Comparison of ENCODE assay signal across 9 mouse cellular contexts in the genomic region with DNA sequence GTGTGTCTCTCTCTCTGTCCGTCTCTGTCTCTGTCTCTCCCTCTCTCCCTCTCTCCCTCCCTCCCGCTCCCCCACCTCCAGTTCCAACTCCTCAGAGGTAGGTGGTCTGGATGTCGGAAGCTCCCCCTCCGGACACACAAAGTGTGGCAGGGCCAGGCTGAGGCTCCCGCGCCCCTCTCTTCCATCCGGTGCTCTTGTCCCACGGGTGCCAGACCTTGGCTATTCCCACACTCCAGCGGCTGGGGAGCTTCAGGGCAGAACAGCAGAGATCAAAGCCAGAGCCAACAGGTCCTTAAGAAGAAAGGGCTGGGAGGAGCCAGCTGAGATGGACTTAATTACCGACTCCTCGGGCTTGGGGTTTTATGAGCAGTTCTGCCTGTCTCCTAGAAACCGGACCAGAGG.
DNase-seq lines count a peak whose midpoint lies in the region; ATAC-seq and TF ChIP-seq lines count a peak whose summit lies in the region.
"Had no signal": no experiment of that assay in that cellular context is flagged by ENCODE, and none has a peak within 500 bp of the region (broad histone marks: within the 10 kb centered on the region; RNA-seq: fewer than 3 reads in every experiment).

No protein-coding gene starts in this region.

- 11% methylated on average over 12 of the region's 12 CpGs for WGBS in heart, postnatal 0 days
- WGBS in liver, embryonic 14.5 days (ENCODE audit: insufficient replicate concordance): 8% methylated on average over 12 of the region's 12 CpGs
- WGBS in neural tube, embryonic 12.5 days: 0% methylated on average over 12 of the region's 12 CpGs

- ATAC-seq in heart, postnatal 0 days (ENCODE audit: insufficient read depth, low read depth): peak; percentile 52
- ATAC-seq in liver, embryonic 14.5 days (ENCODE audit: insufficient read depth): no peak; the same call in 1 of the 2 replicates
- ATAC-seq in neural tube, embryonic 12.5 days (ENCODE audit: low FRiP score, low read depth): peak; percentile 57
- ATAC-seq in CD4-positive, CD25-positive, alpha-beta regulatory T cell, adult 4 months: no peak

- H3K9me3 ChIP-seq in heart, postnatal 0 days (replicated peaks; ENCODE audit: control insufficient read depth, low read length): no peaks in the 10 kb centered on the region
- H3K9me3 ChIP-seq in liver, embryonic 14.5 days (ENCODE audit: control insufficient read depth, low read length): no peaks in the 10 kb centered on the region
- no peaks in the 10 kb centered on the region for H3K9me3 ChIP-seq in neural tube, embryonic 12.5 days

- no peak for TF ChIP-seq CTCF in heart, postnatal 0 days (IDR thresholded peaks at IDR 0.05; ENCODE audit: low read depth)
- no peak for TF ChIP-seq CTCF in liver, embryonic 14.5 days (IDR thresholded peaks at IDR 0.05; ENCODE audit: low read depth)

- peak overlapping the region; percentile 28 for H3K4me3 ChIP-seq in heart, postnatal 0 days (ENCODE audit: low read depth, low read length)
- H3K4me3 ChIP-seq in liver, embryonic 14.5 days (ENCODE audit: insufficient read depth in 1 of 2, low read depth in 2 of 2, low read length in 2 of 2): peak overlapping the region in 1 of 2 experiments; percentile 7; a peak in 1 of 4 replicates
- peak overlapping the region; percentile 21; the same call in 1 of the 2 replicates for H3K4me3 ChIP-seq in neural tube, embryonic 12.5 days

- TF ChIP-seq EP300 in heart, postnatal 0 days (IDR thresholded peaks at IDR 0.05; ENCODE audit: low read depth): no peak
- no peak for TF ChIP-seq EP300 in liver, embryonic 14.5 days (IDR thresholded peaks at IDR 0.05; ENCODE audit: low read depth)

- H3K36me3 ChIP-seq in heart, postnatal 0 days (replicated peaks; ENCODE audit: control insufficient read depth, insufficient read depth, low read length): no peaks in the 10 kb centered on the region
- no peaks in the 10 kb centered on the region for H3K36me3 ChIP-seq in liver, embryonic 14.5 days (replicated peaks; ENCODE audit: control insufficient read depth, insufficient read depth, low read depth)
- no peaks in the 10 kb centered on the region for H3K36me3 ChIP-seq in neural tube, embryonic 12.5 days

- H3K27ac ChIP-seq in heart, postnatal 0 days (ENCODE audit: low read depth): peak overlapping the region; percentile 66
- no peak overlapping the region for H3K27ac ChIP-seq in liver, embryonic 14.5 days
- 0 out of 2 replicates have a peak overlapping the region, but pooled peaks have one; percentile 17 for H3K27ac ChIP-seq in neural tube, embryonic 12.5 days

- peak; percentile 16 for DNase-seq in kidney, adult 18-20 months
- DNase-seq in kidney, adult 8-10 months: no peak
- peak; percentile 78 for DNase-seq in embryo, embryonic 9.5 days (ENCODE audit: extremely low spot score)
- DNase-seq in heart, postnatal 0 days (ENCODE audit: low spot score): peak; percentile 31
- no peak for DNase-seq in liver, embryonic 14.5 days (ENCODE audit: low read depth in 3 of 3, low spot score in 3 of 3)
- DNase-seq in layer of hippocampus, adult 8-10 months (ENCODE audit: low spot score in 2 of 2): no peak

- H3K4me1 ChIP-seq in heart, postnatal 0 days (ENCODE audit: control insufficient read depth, insufficient read depth): 0 out of 2 replicates have a peak, but pooled peaks cover 4% of the 10 kb centered on the region
- H3K4me1 ChIP-seq in liver, embryonic 14.5 days (replicated peaks; ENCODE audit: control insufficient read depth in 2 of 2, insufficient read depth in 2 of 2, low read length in 1 of 2): peaks cover 6 to 8% of the 10 kb centered on the region in 2 experiments
- peaks cover 19% of the 10 kb centered on the region for H3K4me1 ChIP-seq in neural tube, embryonic 12.5 days

- peak overlapping the region; percentile 54 for H3K9ac ChIP-seq in heart, postnatal 0 days (replicated peaks; ENCODE audit: low read depth, low read length)
- peak overlapping the region; percentile 1; the same call in 1 of the 2 replicates for H3K9ac ChIP-seq in liver, embryonic 14.5 days (replicated peaks)
- H3K9ac ChIP-seq in neural tube, embryonic 12.5 days: peak overlapping the region; percentile 30; the same call in 1 of the 2 replicates

- peaks cover 23% of the 10 kb centered on the region for H3K27me3 ChIP-seq in heart, postnatal 0 days (ENCODE audit: control insufficient read depth, insufficient read depth, low read length)
- peaks cover 32% of the 10 kb centered on the region for H3K27me3 ChIP-seq in liver, embryonic 14.5 days (ENCODE audit: control insufficient read depth, insufficient read depth, low read length)
- no peaks in the 10 kb centered on the region for H3K27me3 ChIP-seq in neural tube, embryonic 12.5 days (replicated peaks)
- H3K27me3 ChIP-seq: CH12.LX had no signal

- H3K4me2 ChIP-seq in heart, postnatal 0 days (ENCODE audit: low read depth, low read length): peak overlapping the region; percentile 57
- peak overlapping the region; percentile 49 for H3K4me2 ChIP-seq in liver, embryonic 14.5 days (ENCODE audit: low read depth)
- peak overlapping the region; percentile 52 for H3K4me2 ChIP-seq in neural tube, embryonic 12.5 days (replicated peaks)

Comparison
In these comparisons a context has a peak if more than half of its experiments do, and no peak if none do; other contexts are left out.
1. DNase-seq: peak in kidney, adult 18-20 months (single experiment), embryo, embryonic 9.5 days (single experiment) and heart, postnatal 0 days (single experiment); none in kidney, adult 8-10 months (0 of 2), liver, embryonic 14.5 days (0 of 3) and layer of hippocampus, adult 8-10 months (0 of 2).
2. ATAC-seq: peak in heart, postnatal 0 days (single experiment) and neural tube, embryonic 12.5 days (single experiment); none in liver, embryonic 14.5 days (single experiment) and CD4-positive, CD25-positive, alpha-beta regulatory T cell, adult 4 months (single experiment).
3. H3K9ac ChIP-seq: peak in every context shown above with its lines; median percentile 54 in heart, postnatal 0 days; 30 in neural tube, embryonic 12.5 days; 1 in liver, embryonic 14.5 days.
4. Peak in every context shown above with its lines, with median percentiles within 50 percentile points of each other: H3K4me2 ChIP-seq.